Mouse (Mus musculus) midbrain, embryonic 14.5 days (tissue): ENCODE results near the gene H2afj. TPM values are rescaled to one million over a fixed set of nuclear protein-coding genes. Genes with fewer than 3 reads are reported as not detected.

Experiments used
- ATAC-seq: fragments of 200-750 bp; cut with Nextera tagmentation; 2 replicates; pipeline ENCODE4 v1.8.0; 2017; ENCODE audit warnings: moderate number of reproducible peaks, moderate library complexity; ENCODE audit not compliant: low FRiP score, low TSS enrichment
- DNase-seq: peaks from one replicate; pipeline ENCODE4 v3.0.0-alpha.2; 2015
- H3K27ac ChIP-seq: fragments of 300-500 bp; sonication (generic); replicated peaks from 2 replicates; pipeline ENCODE4 v1.5.1; 2014; ENCODE audit warnings: mild to moderate bottlenecking, low read depth, low read length, moderate library complexity
- H3K27me3 ChIP-seq: fragments of 300-500 bp; sonication (generic); 2 replicates; pipeline ENCODE4 v1.6.1; 2014; ENCODE audit warnings: low read length, control low read depth, mixed read lengths; ENCODE audit not compliant: control insufficient read depth, insufficient read depth
- H3K36me3 ChIP-seq: fragments of 300-500 bp; sonication (generic); 2 replicates; pipeline ENCODE4 v1.6.1; 2014; ENCODE audit warnings: low read length, control low read depth; ENCODE audit not compliant: control insufficient read depth, insufficient read depth
- H3K4me1 ChIP-seq: fragments of 300-500 bp; sonication (generic); 2 replicates; pipeline ENCODE4 v1.6.1; 2014; ENCODE audit warnings: mild to moderate bottlenecking, antibody characterized with exemption, low read length, control low read depth; ENCODE audit not compliant: control insufficient read depth, insufficient read depth
- H3K4me2 ChIP-seq: fragments of 300-500 bp; sonication (generic); 2 replicates; pipeline ENCODE4 v1.6.1; 2014; ENCODE audit warnings: mild to moderate bottlenecking, low read length, moderate library complexity
- H3K4me3 ChIP-seq: fragments of 300-500 bp; sonication (generic); replicated peaks from 2 replicates; pipeline ENCODE4 v1.5.1; 2014; ENCODE audit warnings: low read depth, low read length
- H3K9ac ChIP-seq: fragments of 300-500 bp; sonication (generic); replicated peaks from 2 replicates; pipeline ENCODE4 v1.6.1; 2014; ENCODE audit warnings: mild to moderate bottlenecking, low read length, moderate library complexity
- H3K9me3 ChIP-seq: fragments of 300-500 bp; sonication (generic); 2 replicates; pipeline ENCODE4 v1.6.1; 2016; ENCODE audit warnings: low read length, control low read depth, mixed read lengths; ENCODE audit not compliant: control insufficient read depth
- WGBS: fragments of 180-500 bp; shearing (Covaris S2); extraction: QIAGEN DNeasy Blood & Tissue Kit; methylation state at CpG from one replicate; pipeline ENCODE4 v1.1.7; 2014; 5-methylcytosine and 5-hydroxymethylcytosine counted together
- polyA plus RNA-seq: library from polyadenylated mRNA; unstranded; fragments of >200 nt; fragmentation: Nextera tagmentation; extraction: Ambion mirVana; gene quantifications from 2 replicates; pipeline ENCODE4 v1.2.1, GENCODE M21; 2014

The H2afj gene
- polyA plus RNA-seq, 1 experiment from 2014 or later = 101 TPM

DNA sequence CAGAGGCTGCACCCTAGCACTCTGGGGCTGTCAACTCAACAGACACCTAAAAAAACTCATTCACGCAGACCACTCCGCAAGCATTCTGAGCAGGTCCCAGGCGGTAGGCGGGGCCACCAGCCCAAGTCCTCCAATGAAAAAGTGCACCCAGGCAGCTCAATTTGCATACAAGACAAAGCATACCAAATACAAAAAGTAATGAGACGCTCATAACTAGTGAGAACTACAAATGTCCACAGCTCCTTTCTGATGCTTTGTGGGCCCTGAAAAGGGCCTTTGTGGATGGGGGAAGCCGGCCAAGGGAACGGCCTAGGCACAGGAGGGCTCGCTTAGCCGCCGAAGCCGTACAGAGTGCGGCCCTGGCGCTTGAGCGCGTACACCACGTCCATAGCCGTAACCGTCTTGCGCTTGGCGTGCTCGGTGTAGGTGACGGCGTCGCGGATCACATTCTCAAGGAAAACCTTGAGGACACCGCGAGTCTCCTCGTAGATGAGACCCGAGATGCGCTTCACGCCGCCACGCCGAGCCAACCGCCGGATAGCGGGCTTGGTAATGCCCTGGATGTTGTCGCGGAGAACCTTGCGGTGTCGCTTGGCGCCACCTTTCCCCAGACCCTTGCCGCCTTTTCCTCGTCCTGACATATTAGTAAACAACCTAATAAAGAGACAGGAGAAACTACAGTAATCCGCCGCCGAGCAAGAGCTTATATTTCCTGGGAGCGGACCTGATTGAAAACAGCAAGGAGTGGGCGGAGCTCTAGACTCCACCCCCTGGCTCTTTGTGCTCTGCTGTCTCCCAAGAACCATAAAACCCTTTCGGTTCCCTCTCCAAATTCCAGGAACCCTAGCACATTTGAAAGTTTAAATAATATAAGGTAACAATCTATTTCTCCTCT, 4.1 kb upstream of the H2afj start, which contains the start of gene Hist4h4:
Gene Hist4h4, minus strand, starts transcription at position 677 of the 895 bp plus-strand sequence.
- Histone ChIP-seq H3K9me3 (no peaks in the 10 kb centered on the region), H3K4me1 (peaks cover 22% of the 10 kb centered on the region), H3K4me2 (peak within 1 kb of the TSS; percentile 80), H3K27me3 (no peaks in the 10 kb centered on the region), H3K4me3 (peak within 1 kb of the TSS; percentile 60), H3K9ac (peak within 1 kb of the TSS; percentile 87), H3K36me3 (no peaks in the 10 kb centered on the region), H3K27ac (peak within 1 kb of the TSS; percentile 99)
- DNase-seq (peak; percentile 96), ATAC-seq (peak; percentile 69)
- WGBS = under 1% methylated on average over 50 of the region's 50 CpGs

DNA sequence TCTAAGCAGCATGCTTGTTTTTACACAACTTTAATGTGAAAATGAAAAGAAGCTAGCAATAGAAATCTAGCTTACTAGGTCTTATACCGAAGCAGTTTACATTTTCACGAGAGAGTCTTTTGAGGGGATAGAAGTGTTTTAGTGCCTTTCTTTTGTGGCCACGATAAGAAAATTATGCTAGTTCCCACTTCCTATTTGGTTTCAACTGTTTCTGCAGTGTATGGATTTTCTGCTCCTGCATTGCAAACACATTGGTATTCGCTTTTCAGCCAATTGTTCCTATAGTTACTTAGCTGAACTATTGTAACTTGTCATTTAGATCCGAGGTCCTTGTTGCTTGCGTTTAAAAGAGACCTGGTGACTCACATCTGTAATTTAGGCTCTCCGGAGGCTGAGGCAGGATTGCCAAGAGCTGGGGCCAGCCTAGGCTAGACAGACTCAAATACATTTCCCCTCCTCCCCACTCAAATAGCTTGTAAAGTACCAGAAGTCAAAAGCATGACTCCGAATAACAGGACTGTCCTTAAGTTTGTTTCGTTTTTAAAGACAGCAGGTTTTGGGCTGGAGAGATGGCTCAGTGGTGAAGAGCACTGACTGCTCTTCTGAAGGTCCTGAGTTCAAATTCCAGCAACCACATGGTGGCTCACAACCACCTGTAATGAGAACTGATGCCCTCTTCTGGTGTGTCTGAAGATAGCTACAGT, 3.2 kb upstream of the H2afj start:
- peaks cover 26% of the 10 kb centered on the region for H3K4me1 ChIP-seq
- H3K4me2 ChIP-seq = peak overlapping the region; percentile 80
- ATAC-seq (no peak), DNase-seq (no peak)
- peak overlapping the region; percentile 60 for H3K4me3 ChIP-seq
- H3K9ac ChIP-seq = no peak overlapping the region
- no peaks in the 10 kb centered on the region for H3K27me3 ChIP-seq
- WGBS = 31% methylated on average over 9 of the region's 9 CpGs
- H3K36me3 ChIP-seq = no peaks in the 10 kb centered on the region
- no peaks in the 10 kb centered on the region for H3K9me3 ChIP-seq
- H3K27ac ChIP-seq = peak overlapping the region; percentile 99

DNA sequence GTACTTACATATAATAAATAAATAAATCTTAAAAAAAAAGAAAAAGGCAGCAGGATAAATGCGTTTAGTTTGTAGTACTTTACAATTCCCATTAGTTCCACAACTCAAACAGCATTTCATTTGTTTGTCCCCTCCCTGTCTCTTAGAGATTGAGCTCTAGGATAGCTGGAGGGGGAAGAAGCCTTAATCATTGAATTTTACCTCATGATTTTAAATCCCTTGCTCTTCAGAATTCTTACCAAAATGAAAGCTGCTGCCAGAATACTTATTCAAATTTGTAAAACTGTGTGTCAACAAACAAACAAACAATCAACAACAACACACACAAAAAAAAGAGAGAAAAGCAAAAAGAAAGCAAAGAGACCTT, 2.7 kb upstream of the H2afj start:
- Histone ChIP-seq H3K36me3 (no peaks in the 10 kb centered on the region), H3K27ac (no peak overlapping the region)

DNA sequence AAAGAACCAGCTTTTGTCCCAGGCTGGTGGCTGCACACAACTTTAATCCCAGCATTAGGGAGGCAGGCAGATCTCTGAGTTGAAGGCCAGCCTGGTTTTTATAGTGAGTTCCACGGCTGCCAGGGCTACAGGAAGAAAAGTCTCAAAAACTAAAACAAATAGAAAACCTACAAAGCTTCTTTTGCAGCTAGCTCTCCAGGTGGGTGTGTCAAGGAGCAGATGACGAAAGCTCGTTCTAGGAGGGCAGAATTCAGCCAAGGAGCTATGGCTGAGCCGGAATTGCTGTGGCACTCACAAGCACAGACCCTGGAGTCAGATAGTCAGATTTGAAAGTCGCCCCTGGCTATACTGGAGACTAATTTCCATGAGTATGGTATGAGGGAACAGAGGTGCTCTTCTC, 1.2 kb upstream of the H2afj start:
- no peak overlapping the region for H3K9ac ChIP-seq
- WGBS = 67% methylated on average over 5 of the region's 5 CpGs
- DNase-seq (no peak), ATAC-seq (no peak)
- H3K9me3 ChIP-seq = no peaks in the 10 kb centered on the region
- H3K27ac ChIP-seq = no peak overlapping the region
- H3K4me3 ChIP-seq = no peak overlapping the region
- H3K27me3 ChIP-seq = no peaks in the 10 kb centered on the region
- peaks cover 29% of the 10 kb centered on the region for H3K4me1 ChIP-seq
- H3K36me3 ChIP-seq = no peaks in the 10 kb centered on the region
- H3K4me2 ChIP-seq = no peak overlapping the region

More for the DNA sequence above, 2.7 kb upstream of the H2afj start:
- no peak overlapping the region for H3K9ac ChIP-seq
- H3K9me3 ChIP-seq = no peaks in the 10 kb centered on the region
- 88% methylated on average over 1 of the region's 1 CpGs for WGBS
- ATAC-seq (no peak), DNase-seq (no peak)
- H3K4me1 ChIP-seq = peaks cover 29% of the 10 kb centered on the region
- no peak overlapping the region; the same call in 1 of the 2 replicates for H3K4me2 ChIP-seq
- H3K27me3 ChIP-seq = no peaks in the 10 kb centered on the region
- H3K4me3 ChIP-seq = no peak overlapping the region

DNA sequence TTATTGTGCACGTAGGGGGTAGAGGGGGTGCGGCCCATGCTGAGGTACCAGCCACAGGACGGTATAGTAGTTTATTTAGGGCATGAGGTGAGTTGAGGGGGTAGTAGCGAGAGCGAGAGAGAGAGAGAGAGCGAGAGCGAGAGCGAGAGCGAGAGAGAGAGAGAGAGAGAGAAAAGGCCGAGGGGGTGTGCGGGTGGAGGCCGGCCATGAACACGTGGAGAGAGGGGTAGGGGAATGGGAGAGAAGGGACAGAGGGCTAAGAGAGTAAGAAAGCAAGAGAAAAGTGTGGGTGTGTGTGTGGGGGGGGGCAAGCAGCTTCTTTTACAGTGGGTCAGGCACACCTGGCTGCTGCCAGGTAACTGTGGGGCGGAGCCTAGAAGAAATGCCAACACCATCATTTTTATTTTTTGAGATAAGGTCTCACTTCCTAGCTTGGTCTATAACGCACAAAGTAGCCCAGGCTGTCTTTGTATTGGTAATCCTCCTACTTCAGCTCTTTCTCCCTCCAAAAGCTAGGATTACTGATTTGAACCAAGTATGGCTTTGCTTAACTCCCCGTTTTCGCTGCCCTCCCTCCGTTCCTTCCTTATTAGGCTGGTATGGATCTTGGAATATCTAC, 540 bp upstream of the H2afj start:
- Histone ChIP-seq H3K36me3 (peaks cover 5% of the 10 kb centered on the region), H3K4me2 (peak overlapping the region; percentile 96), H3K27me3 (no peaks in the 10 kb centered on the region), H3K4me1 (peaks cover 29% of the 10 kb centered on the region), H3K27ac (peak overlapping the region; percentile 56; the same call in 1 of the 2 replicates), H3K4me3 (peak overlapping the region; percentile 71), H3K9me3 (no peaks in the 10 kb centered on the region), H3K9ac (no peak overlapping the region)
- 26% methylated on average over 18 of the region's 18 CpGs for WGBS
- no peak for DNase-seq
- ATAC-seq = peak; percentile 3; the same call in 1 of the 2 replicates

DNA sequence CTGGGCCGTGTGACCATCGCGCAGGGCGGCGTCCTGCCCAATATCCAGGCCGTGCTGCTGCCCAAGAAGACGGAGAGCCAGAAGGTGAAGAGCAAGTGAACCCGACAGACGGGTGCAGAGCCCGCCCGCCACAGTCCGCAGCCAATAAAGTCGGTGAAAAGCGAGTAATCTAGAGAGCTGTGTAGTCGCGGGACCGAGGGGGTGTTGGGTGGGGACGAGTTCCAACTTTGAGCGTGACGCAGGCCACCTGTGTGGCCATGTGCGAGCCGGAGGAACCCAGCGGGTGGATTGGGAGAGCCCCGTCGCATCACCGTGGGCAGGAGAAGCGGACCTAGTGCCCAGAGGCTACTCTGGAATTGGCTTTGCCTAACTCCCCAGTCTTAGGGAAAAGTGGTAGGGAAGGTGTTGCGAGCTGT, 595 bp downstream of the H2afj start:
- WGBS = under 1% methylated on average over 28 of the region's 28 CpGs
- H3K36me3 ChIP-seq = peaks cover 15% of the 10 kb centered on the region
- peak overlapping the region; percentile 71 for H3K4me3 ChIP-seq
- peak; percentile 15 for ATAC-seq
- H3K27me3 ChIP-seq = no peaks in the 10 kb centered on the region
- peaks cover 21% of the 10 kb centered on the region for H3K4me1 ChIP-seq
- no peak overlapping the region for H3K27ac ChIP-seq
- DNase-seq = no peak
- H3K9me3 ChIP-seq = no peaks in the 10 kb centered on the region
- H3K4me2 ChIP-seq = peak overlapping the region; percentile 96
- H3K9ac ChIP-seq = peak overlapping the region; percentile 60

DNA sequence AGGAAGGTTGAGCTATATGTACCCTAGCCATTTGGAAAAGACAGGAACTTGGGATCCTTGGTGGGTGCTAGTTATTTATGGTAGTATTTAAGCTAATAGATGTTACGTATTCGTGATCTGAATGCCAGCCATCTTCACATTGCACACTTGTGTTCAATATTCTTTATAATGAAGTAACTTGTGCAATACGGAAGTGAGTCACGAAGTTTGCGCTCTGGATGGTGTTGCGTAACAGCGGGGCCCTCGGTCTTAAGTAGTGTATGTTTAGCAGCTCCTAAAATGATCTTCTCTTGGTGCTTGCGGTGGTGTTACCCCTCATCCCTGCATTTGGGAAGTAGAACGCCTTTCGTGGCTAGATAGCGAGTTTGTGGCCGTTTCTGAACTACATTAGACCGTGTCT, 1.0 kb downstream of the H2afj start:
- 42% methylated on average over 14 of the region's 14 CpGs for WGBS
- Histone ChIP-seq H3K27me3 (no peaks in the 10 kb centered on the region), H3K36me3 (peaks cover 20% of the 10 kb centered on the region), H3K9me3 (no peaks in the 10 kb centered on the region), H3K4me3 (peak overlapping the region; percentile 71), H3K4me1 (peaks cover 21% of the 10 kb centered on the region), H3K27ac (no peak overlapping the region), H3K9ac (peak overlapping the region; percentile 60), H3K4me2 (peak overlapping the region; percentile 96)
- ATAC-seq (no peak), DNase-seq (no peak)

DNA sequence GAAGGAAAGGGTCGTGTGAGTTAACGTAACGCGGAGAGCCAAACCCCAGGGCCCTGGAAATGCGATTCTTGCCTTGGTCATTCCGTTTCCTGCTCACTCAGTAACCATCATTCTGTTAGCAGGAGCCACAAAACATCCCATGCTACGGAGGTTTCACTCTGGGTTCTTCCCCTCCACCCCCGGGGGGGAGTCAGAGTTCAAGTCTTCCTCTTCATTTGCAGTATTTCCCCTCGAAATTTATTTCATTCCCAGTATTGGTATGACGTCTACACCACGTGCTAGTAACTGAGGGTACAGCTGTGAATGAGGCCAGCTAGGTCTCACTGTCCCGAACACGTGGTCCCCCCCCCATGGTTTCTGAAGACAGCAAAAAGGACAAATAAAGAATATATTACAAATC, 1.6 kb downstream of the H2afj start:
- H3K4me2 ChIP-seq = peak overlapping the region; percentile 96
- H3K4me1 ChIP-seq = peaks cover 21% of the 10 kb centered on the region
- WGBS = 86% methylated on average over 13 of the region's 13 CpGs
- H3K27me3 ChIP-seq = no peaks in the 10 kb centered on the region
- ATAC-seq = no peak
- peaks cover 26% of the 10 kb centered on the region for H3K36me3 ChIP-seq
- H3K9ac ChIP-seq = no peak overlapping the region
- no peaks in the 10 kb centered on the region for H3K9me3 ChIP-seq
- no peak for DNase-seq
- no peak overlapping the region for H3K4me3 ChIP-seq
- H3K27ac ChIP-seq = no peak overlapping the region
